Mouse (Mus musculus) E14TG2a.4 (cell line): ENCODE data around the gene Ankrd13a.

ENCODE experiments used
- CTCF ChIP-seq: conservative IDR thresholded peaks from 2 replicates; pipeline ENCODE4 v1.5.1; 2014; ENCODE audit warnings: low read length
- NANOG ChIP-seq: IDR thresholded peaks from 2 replicates; pipeline ENCODE4 v1.6.1; 2014; ENCODE audit warnings: borderline replicate concordance, low read length, mixed read lengths
- POU5F1 ChIP-seq: IDR thresholded peaks from 2 replicates; pipeline ENCODE4 v1.6.1; 2014; ENCODE audit warnings: low read length, borderline replicate concordance

DNA sequence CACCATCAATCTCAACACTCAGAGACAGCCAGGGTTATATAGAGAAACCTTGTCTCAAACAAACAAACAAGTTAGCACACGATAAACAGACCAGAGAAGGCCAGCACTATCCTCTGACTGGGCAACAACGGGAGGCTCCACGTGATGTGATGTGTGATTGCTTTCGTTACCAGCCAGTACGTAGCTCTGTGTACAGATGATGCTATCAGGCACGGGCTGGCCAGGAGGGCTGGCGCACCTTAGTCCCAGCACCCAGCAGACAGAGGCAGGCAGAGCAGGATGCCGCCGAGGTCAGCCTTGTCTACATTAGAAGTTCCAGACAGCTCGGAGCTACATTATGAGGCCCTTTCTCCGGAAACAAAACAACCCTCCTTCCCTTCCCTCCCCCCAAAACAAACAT is 25.4 kb downstream of the Ankrd13a start:
- TF ChIP-seq CTCF: no peak
- no peak for TF ChIP-seq POU5F1
- no peak for TF ChIP-seq NANOG
